Mouse (Mus musculus): ENCODE measurements at regions not wholly inside any gene's neighbourhood (a gene's known extent, or its start where the extent isn't known, plus 50 kb on each side); places are given as distances from the start of the nearest gene placed in this dataset.

DNA sequence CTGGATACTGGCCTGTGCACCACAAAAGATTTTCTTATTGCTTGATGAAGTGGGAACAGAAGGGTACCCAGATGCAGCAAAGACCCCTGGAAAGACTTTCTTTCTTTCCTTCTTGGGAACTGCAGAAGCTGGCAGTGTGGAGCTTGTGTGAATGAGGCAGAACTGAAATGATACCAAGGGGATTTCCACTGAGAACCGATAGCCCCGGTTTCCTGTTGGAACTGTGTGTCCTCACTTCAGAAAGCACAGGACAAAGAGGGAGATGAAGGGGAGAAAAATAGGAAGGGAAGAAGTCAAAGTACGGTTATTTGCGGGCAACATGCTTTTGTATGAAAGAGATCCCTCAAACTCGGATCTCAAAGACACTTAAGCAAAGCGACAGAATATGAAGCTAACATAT is 283.7 kb downstream of the Pten start:
- DNase-seq (ENCODE audit: inconsistent age in 2 of 2, low spot score in 1 of 2): no peak

DNA sequence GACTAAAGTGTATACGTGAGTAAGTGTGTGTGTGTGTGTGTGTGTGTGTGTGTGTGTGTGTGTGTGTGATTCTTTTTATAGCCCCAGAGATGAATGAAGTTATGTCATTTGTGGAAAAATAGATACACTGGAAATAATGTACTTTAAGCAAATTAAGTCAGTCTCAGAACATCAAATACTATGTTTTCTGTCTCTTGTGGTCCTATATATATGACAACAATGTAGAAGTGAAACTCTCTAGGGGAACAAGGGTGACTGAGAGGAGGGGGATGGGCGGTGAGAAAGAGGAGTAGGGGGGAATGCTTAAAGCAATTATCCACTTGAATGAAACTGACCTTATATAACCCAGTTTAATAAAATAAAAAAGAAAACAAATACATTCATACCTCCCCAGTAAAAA is 285.5 kb downstream of the Pten start:
- DNase-seq (ENCODE audit: inconsistent age in 2 of 2, low spot score in 1 of 2): no peak

- DNase-seq (ENCODE audit: inconsistent age in 2 of 2, low spot score in 1 of 2): no peak
Observed at GRCm38 (mm10) chr19:33043696-33044095, 286.4 kb downstream of the Pten start.

- no peak for DNase-seq (ENCODE audit: inconsistent age in 2 of 2, low spot score in 1 of 2)
Observed at GRCm38 (mm10) chr19:33048754-33049442, 291.6 kb downstream of the Pten start.

DNA sequence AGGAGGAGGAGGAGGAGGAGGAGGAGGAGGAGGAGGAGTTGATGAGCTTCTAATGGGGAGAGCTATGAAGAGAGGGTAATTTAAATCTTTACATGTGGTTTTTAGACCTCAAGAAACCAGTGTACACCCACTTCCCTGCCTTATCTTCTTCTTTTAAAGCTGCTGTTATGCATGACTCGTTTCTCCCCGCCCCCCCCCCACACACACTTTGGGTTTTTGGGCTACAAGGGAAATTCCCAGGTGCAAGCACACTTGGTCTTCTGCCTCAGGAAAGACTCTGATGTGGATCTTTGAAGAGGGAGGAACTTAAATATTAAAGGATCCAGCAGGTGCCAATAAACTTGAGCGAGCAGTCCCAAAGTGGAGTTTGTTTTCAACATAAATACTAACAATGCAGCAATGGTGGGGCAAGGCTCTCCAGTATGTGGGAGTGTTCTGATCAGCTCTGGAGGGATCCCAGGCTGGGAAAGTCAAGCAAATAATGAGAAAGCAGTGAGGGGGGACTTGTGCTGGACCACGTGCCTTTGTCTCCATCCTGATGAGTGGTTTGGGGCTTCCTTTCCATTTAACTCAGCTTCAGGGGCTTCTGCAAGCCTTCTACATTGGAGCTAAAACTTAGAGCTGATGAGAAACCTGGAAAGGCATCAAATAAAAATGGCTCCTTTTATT is 296.0 kb downstream of the Pten start:
- DNase-seq (ENCODE audit: inconsistent age in 2 of 2, low spot score in 1 of 2): no peak

DNA sequence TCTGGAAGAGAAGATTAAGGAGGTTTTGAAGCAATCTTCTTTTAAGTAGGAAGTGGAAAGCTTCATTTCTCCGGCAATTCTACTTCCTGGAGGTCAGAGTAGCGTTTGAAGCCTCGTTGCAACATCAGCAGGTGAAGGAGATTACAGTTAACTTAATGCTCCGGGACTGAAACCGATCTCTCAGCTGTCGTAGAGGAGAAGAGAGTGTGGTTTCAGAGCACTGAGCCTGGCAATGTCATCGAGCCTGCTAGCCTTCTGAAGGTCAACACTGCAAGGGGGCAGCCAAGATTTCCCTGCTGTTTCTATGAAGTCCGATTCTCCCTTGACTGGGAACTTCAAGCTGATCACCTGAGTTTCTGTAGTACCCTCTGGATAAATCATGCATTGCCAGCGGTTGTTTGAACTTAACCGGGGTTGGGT is 299.1 kb downstream of the Pten start:
- peak; percentile 35 to 60 for DNase-seq (ENCODE audit: inconsistent age in 2 of 2, low spot score in 1 of 2)

DNA sequence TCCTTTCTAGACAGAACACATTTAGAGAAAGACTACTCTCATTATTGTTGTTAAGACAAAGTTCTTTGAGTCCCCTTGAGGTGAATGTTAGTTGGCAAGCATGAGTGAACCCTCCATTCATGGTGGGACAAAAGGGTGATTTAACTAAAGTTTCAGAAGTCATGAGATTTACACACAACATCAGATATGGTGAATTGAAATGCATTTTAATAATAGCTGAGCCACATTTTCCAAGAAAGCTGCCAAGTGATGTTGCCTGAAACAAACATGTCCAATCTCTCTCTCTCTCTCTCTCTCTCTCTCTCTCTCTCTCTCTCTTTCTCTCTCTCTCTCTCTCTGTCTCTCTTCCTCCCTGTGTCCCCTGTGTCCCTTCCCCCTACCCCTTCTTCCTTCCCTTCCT is 303.7 kb downstream of the Pten start:
- no peak for DNase-seq (ENCODE audit: inconsistent age in 2 of 2, low spot score in 1 of 2)

DNA sequence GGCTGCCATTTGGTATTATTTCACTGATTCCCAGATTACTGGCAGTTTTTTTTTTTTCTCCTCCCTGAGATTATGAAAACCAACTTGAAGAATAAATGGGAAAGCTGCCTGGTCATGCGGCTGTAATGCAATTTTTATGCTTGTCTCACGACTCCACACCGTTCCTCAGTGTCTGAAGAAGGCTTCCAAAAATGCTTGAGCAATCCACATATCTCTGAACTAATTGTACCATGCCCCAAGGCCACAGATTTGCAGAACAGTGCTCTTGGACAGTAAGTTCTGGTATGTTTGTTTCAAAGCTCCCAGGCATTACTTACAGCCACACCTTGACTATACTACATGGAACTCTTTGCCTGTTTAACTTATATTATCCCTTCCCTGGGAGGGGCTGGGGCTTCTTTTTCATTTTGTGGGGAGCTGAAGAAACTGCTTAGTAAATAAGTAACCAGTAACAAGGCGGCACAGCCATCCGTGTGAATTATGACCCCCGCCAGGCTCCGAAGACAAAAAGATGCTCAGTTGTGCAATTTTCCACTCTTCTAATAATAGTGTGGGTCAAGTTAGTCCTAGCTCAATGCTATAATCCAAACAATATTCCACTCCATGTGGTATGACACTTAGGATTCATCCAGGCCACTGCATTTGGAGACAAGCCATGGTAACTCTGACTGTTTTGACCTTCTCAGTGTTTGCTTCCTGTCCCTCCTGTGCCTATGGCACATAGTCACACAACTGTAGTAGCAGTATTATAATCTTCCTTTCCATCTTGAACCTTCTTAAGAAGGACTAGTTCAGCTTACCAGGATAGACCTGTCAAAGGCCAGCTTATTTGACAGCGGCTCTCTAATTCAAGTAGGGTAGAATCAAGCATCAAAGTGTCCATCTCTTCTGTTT is 305.1 kb downstream of the Pten start:
- peak; percentile 57 to 60 for DNase-seq (ENCODE audit: inconsistent age in 2 of 2, low spot score in 1 of 2)

GRCm38 (mm10) chr19:33065274-33066200 is 308.2 kb downstream of the Pten start:
- DNase-seq (ENCODE audit: inconsistent age in 2 of 2, low spot score in 1 of 2): no peak

DNA sequence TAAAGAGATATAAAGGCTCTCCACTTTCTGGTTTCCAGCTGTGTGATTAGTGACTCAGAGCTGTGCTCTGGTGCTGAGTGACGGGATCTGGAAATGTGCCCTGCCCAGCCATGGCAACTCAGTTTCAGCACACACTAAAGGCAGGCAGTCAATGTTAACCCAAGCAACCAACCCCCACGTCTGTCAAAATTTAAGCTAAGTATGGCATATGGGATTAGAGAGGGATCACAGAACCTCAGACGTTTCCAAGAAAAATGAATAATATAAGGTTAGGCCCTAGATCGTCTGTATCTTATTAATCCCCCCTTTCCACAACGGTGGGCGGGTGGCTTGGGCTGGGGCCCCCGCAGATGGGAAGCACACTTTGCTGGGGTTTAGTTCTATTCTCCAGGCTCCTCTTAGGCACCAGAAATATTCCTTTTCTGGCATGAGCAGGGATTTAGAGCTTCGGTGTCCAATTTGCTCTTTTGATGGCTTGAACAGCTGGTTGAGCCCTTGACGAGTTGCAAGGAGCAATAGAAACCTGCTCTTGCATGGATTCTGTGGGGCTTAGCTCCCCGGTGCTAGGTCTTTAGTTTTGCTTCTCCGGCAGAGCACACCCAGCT is 311.2 kb downstream of the Pten start:
- DNase-seq (ENCODE audit: inconsistent age in 2 of 2, low spot score in 1 of 2): peak; percentile 26 to 32

DNA sequence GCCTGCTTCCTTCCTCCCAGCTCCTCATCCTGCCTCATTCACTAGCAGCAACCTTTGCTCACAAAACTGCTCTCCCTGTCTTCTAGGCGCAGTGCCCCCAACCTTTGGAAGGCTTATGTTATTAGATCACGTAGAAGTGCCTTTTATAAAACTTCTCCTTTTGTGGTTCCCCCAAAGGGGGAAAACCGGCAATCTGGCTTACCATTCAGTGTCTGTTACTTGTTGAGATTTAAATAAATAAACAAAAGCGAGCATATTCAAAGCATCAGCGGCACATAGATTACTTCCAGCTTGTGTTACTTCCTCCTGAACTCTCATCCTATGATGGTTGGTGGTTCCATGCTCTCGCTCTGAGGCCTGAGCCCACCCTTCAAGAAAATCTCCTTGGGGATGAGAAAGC is 312.5 kb downstream of the Pten start:
- no peak for DNase-seq (ENCODE audit: inconsistent age in 2 of 2, low spot score in 1 of 2)

- no peak for DNase-seq (ENCODE audit: inconsistent age in 2 of 2, low spot score in 1 of 2)
Observed at GRCm38 (mm10) chr19:33072299-33072698, 315.0 kb downstream of the Pten start.

DNA sequence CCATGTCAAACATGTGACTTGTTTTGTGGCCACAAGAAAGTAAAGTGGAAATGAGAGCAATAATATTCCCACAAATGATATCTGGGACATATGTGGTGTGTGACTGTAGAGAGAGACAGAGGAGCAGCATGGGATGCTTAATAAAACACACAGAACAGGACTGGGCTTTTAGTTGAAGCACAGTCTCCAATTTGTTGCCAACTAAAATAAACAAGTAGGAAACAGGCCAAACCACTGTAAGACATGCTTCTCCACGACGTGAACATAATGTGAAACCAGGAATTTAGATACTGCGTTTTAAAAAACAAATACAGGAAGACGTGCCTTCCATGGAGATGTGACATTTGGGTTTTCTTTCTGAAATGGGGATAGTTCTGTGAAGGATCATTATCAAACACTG is 317.2 kb downstream of the Rnls start:
- no peak for DNase-seq (ENCODE audit: inconsistent age in 2 of 2, low spot score in 1 of 2)

- DNase-seq (ENCODE audit: inconsistent age in 2 of 2, low spot score in 1 of 2): peak in 1 of 2 experiments; percentile 40
Observed at GRCm38 (mm10) chr19:33078681-33079360, 313.3 kb downstream of the Rnls start.

GRCm38 (mm10) chr19:33079959-33080358 is 312.1 kb downstream of the Rnls start:
- peak; percentile 17 to 41 for DNase-seq (ENCODE audit: inconsistent age in 2 of 2, low spot score in 1 of 2)

DNA sequence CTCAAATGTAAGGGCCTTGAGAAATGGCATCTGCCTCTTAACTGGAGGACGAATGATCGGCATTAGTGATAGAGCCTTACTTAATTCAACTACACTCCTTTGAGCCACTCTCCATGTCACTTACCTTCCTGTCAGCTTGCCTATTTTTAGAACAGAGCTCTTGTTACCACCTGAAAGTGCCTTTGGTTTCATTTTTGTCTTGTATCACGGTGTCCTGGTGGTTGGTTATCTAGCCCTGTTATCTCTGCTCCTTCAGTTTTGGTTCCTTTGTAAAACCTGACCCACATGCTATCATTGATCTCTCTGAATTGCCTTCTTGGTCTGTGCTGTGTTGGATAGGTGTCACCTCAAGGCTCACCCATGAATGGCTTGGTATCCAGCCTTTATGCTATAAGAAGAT is 310.6 kb downstream of the Rnls start:
- no peak for DNase-seq (ENCODE audit: inconsistent age in 2 of 2, low spot score in 1 of 2)

DNA sequence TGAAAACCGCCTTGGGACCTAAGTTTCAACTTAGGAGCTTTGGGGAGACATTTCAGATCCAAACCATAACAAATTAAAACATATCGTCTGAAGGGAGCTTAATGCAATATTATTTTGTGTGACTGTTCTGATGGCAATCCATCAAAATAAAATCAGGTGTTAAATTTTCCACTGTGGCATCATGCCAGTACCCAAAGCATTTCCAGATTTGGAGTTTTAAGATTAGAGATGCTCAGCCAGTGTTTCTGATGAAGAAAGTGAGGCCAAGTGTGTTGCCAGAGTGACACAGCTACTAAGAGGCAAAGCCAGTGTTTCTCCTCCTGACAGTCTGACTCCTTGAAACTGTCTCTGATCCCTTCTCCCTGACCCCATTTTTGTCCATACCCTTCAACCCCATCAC is 308.7 kb downstream of the Rnls start:
- no peak for DNase-seq (ENCODE audit: inconsistent age in 2 of 2, low spot score in 1 of 2)

DNA sequence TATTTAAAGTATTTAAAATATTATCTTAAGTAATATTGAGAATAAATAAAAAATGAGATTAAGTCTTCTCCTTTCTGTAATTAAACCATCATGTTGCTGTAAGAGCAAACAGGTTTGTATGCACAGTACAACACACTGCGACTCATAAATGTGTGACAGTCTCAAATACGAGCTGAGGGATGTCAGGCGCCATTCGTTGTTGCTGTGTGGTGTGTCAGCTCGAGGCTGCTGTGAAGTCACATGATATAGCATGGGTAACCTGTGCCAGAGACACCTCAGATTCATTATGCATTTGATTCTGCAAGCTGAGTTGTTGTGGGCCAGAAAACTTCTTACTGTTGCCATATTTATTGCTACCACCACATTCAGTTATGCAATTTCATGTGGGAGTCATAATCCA is 307.4 kb downstream of the Rnls start:
- DNase-seq (ENCODE audit: inconsistent age in 2 of 2, low spot score in 1 of 2): no peak

Measured in adrenal gland, adult (tissue).